Mouse (Mus musculus): ENCODE measurements around the gene Col6a2. TPM values are rescaled to one million over a fixed set of nuclear protein-coding genes. Genes with fewer than 3 reads are reported as not detected.

Gene Col6a2
- polyA plus RNA-seq, 1 experiment from 2014 or later = 148 TPM

GRCm38 (mm10) chr10:76653345-76654336 lies 30.2 kb upstream of the Col6a2 start:
- H3K27ac ChIP-seq (ENCODE audit: low read length) = peak overlapping the region; percentile 80
- no peak overlapping the region for H3K9ac ChIP-seq (replicated peaks; ENCODE audit: low read depth, low read length)
- H3K4me1 ChIP-seq (ENCODE audit: control insufficient read depth, insufficient read depth, low read length) = peaks cover 23% of the 10 kb centered on the region
- H3K9me3 ChIP-seq (ENCODE audit: control insufficient read depth, low read depth, low read length) = no peaks in the 10 kb centered on the region
- no peak overlapping the region for H3K4me2 ChIP-seq (replicated peaks; ENCODE audit: low read depth, low read length)
- H3K4me3 ChIP-seq (ENCODE audit: low read depth, low read length) = no peak overlapping the region
- H3K36me3 ChIP-seq (ENCODE audit: control insufficient read depth, insufficient read depth, low read length) = no peaks in the 10 kb centered on the region
- no peaks in the 10 kb centered on the region for H3K27me3 ChIP-seq (ENCODE audit: control insufficient read depth, insufficient read depth, low read length)
- 47% methylated on average over 11 of the region's 11 CpGs for WGBS
- 0 out of 2 replicates have a peak, but pooled peaks have one; percentile 31 for ATAC-seq (ENCODE audit: insufficient number of reproducible peaks, insufficient read depth, low FRiP score, low read depth)

- Histone ChIP-seq H3K27ac (ENCODE audit: low read length) (peak overlapping the region; percentile 94), H3K36me3 (ENCODE audit: control insufficient read depth, insufficient read depth, low read length) (no peaks in the 10 kb centered on the region), H3K27me3 (ENCODE audit: control insufficient read depth, insufficient read depth, low read length) (no peaks in the 10 kb centered on the region), H3K9ac (replicated peaks; ENCODE audit: low read depth, low read length) (no peak overlapping the region), H3K4me1 (ENCODE audit: control insufficient read depth, insufficient read depth, low read length) (peaks cover 23% of the 10 kb centered on the region), H3K9me3 (ENCODE audit: control insufficient read depth, low read depth, low read length) (no peaks in the 10 kb centered on the region), H3K4me3 (ENCODE audit: low read depth, low read length) (no peak overlapping the region), H3K4me2 (replicated peaks; ENCODE audit: low read depth, low read length) (no peak overlapping the region)
- ATAC-seq (ENCODE audit: insufficient number of reproducible peaks, insufficient read depth, low FRiP score, low read depth) = peak; percentile 78; the same call in 1 of the 2 replicates
- WGBS = 33% methylated on average over 12 of the region's 12 CpGs
Measured at GRCm38 (mm10) chr10:76650662-76651342, 27.4 kb upstream of the Col6a2 start.

GRCm38 (mm10) chr10:76648738-76649137 lies 25.3 kb upstream of the Col6a2 start:
- Histone ChIP-seq H3K9me3 (ENCODE audit: control insufficient read depth, low read depth, low read length) (no peaks in the 10 kb centered on the region), H3K36me3 (ENCODE audit: control insufficient read depth, insufficient read depth, low read length) (no peaks in the 10 kb centered on the region), H3K27me3 (ENCODE audit: control insufficient read depth, insufficient read depth, low read length) (no peaks in the 10 kb centered on the region), H3K4me1 (ENCODE audit: control insufficient read depth, insufficient read depth, low read length) (peaks cover 20% of the 10 kb centered on the region), H3K4me2 (replicated peaks; ENCODE audit: low read depth, low read length) (no peak overlapping the region), H3K27ac (ENCODE audit: low read length) (no peak overlapping the region), H3K9ac (replicated peaks; ENCODE audit: low read depth, low read length) (no peak overlapping the region), H3K4me3 (ENCODE audit: low read depth, low read length) (no peak overlapping the region)
- ATAC-seq (ENCODE audit: insufficient number of reproducible peaks, insufficient read depth, low FRiP score, low read depth) = no peak
- 91% methylated on average over 10 of the region's 10 CpGs for WGBS

GRCm38 (mm10) chr10:76647390-76647789 lies 24.0 kb upstream of the Col6a2 start:
- Histone ChIP-seq H3K4me3 (ENCODE audit: low read depth, low read length) (no peak overlapping the region), H3K9me3 (ENCODE audit: control insufficient read depth, low read depth, low read length) (no peaks in the 10 kb centered on the region), H3K36me3 (ENCODE audit: control insufficient read depth, insufficient read depth, low read length) (no peaks in the 10 kb centered on the region), H3K4me2 (replicated peaks; ENCODE audit: low read depth, low read length) (no peak overlapping the region), H3K27ac (ENCODE audit: low read length) (peak overlapping the region; percentile 7; the same call in 1 of the 2 replicates), H3K9ac (replicated peaks; ENCODE audit: low read depth, low read length) (no peak overlapping the region), H3K27me3 (ENCODE audit: control insufficient read depth, insufficient read depth, low read length) (no peaks in the 10 kb centered on the region), H3K4me1 (ENCODE audit: control insufficient read depth, insufficient read depth, low read length) (peaks cover 21% of the 10 kb centered on the region; the same call in 1 of the 2 replicates)
- no peak for ATAC-seq (ENCODE audit: insufficient number of reproducible peaks, insufficient read depth, low FRiP score, low read depth)
- 60% methylated on average over 3 of the region's 3 CpGs for WGBS

- 85% methylated on average over 4 of the region's 4 CpGs for WGBS
- H3K4me3 ChIP-seq (ENCODE audit: low read depth, low read length) = no peak overlapping the region
- no peak overlapping the region for H3K9ac ChIP-seq (replicated peaks; ENCODE audit: low read depth, low read length)
- H3K4me1 ChIP-seq (ENCODE audit: control insufficient read depth, insufficient read depth, low read length) = peaks cover 16% of the 10 kb centered on the region; the same call in 1 of the 2 replicates
- no peaks in the 10 kb centered on the region for H3K36me3 ChIP-seq (ENCODE audit: control insufficient read depth, insufficient read depth, low read length)
- no peaks in the 10 kb centered on the region for H3K27me3 ChIP-seq (ENCODE audit: control insufficient read depth, insufficient read depth, low read length)
- no peak for ATAC-seq (ENCODE audit: insufficient number of reproducible peaks, insufficient read depth, low FRiP score, low read depth)
- no peak overlapping the region for H3K27ac ChIP-seq (ENCODE audit: low read length)
- H3K9me3 ChIP-seq (ENCODE audit: control insufficient read depth, low read depth, low read length) = no peaks in the 10 kb centered on the region
- no peak overlapping the region for H3K4me2 ChIP-seq (replicated peaks; ENCODE audit: low read depth, low read length)
Measured at GRCm38 (mm10) chr10:76645686-76646085, 22.3 kb upstream of the Col6a2 start.

GRCm38 (mm10) chr10:76645066-76645465 lies 21.6 kb upstream of the Col6a2 start:
- Histone ChIP-seq H3K36me3 (ENCODE audit: control insufficient read depth, insufficient read depth, low read length) (no peaks in the 10 kb centered on the region), H3K4me3 (ENCODE audit: low read depth, low read length) (no peak overlapping the region), H3K27me3 (ENCODE audit: control insufficient read depth, insufficient read depth, low read length) (no peaks in the 10 kb centered on the region), H3K4me2 (replicated peaks; ENCODE audit: low read depth, low read length) (no peak overlapping the region), H3K4me1 (ENCODE audit: control insufficient read depth, insufficient read depth, low read length) (peaks cover 12% of the 10 kb centered on the region; the same call in 1 of the 2 replicates), H3K9ac (replicated peaks; ENCODE audit: low read depth, low read length) (no peak overlapping the region), H3K9me3 (ENCODE audit: control insufficient read depth, low read depth, low read length) (no peaks in the 10 kb centered on the region), H3K27ac (ENCODE audit: low read length) (no peak overlapping the region)
- ATAC-seq (ENCODE audit: insufficient number of reproducible peaks, insufficient read depth, low FRiP score, low read depth) = no peak

GRCm38 (mm10) chr10:76643999-76644398 lies 20.6 kb upstream of the Col6a2 start:
- H3K27ac ChIP-seq (ENCODE audit: low read length) = peak overlapping the region; percentile 96
- peak; percentile 39; the same call in 1 of the 2 replicates for ATAC-seq (ENCODE audit: insufficient number of reproducible peaks, insufficient read depth, low FRiP score, low read depth)
- H3K36me3 ChIP-seq (ENCODE audit: control insufficient read depth, insufficient read depth, low read length) = no peaks in the 10 kb centered on the region
- no peaks in the 10 kb centered on the region for H3K9me3 ChIP-seq (ENCODE audit: control insufficient read depth, low read depth, low read length)
- no peak overlapping the region for H3K4me2 ChIP-seq (replicated peaks; ENCODE audit: low read depth, low read length)
- H3K4me3 ChIP-seq (ENCODE audit: low read depth, low read length) = no peak overlapping the region
- H3K4me1 ChIP-seq (ENCODE audit: control insufficient read depth, insufficient read depth, low read length) = peaks cover 11% of the 10 kb centered on the region; the same call in 1 of the 2 replicates
- no peak overlapping the region for H3K9ac ChIP-seq (replicated peaks; ENCODE audit: low read depth, low read length)
- 64% methylated on average over 4 of the region's 4 CpGs for WGBS
- no peaks in the 10 kb centered on the region for H3K27me3 ChIP-seq (ENCODE audit: control insufficient read depth, insufficient read depth, low read length)

- no peak overlapping the region for H3K9ac ChIP-seq (replicated peaks; ENCODE audit: low read depth, low read length)
- no peak overlapping the region for H3K4me2 ChIP-seq (replicated peaks; ENCODE audit: low read depth, low read length)
- H3K9me3 ChIP-seq (ENCODE audit: control insufficient read depth, low read depth, low read length) = no peaks in the 10 kb centered on the region
- peak; percentile 35; the same call in 1 of the 2 replicates for ATAC-seq (ENCODE audit: insufficient number of reproducible peaks, insufficient read depth, low FRiP score, low read depth)
- WGBS = 62% methylated on average over 9 of the region's 9 CpGs
- peaks cover 11% of the 10 kb centered on the region; the same call in 1 of the 2 replicates for H3K4me1 ChIP-seq (ENCODE audit: control insufficient read depth, insufficient read depth, low read length)
- peak overlapping the region; percentile 96 for H3K27ac ChIP-seq (ENCODE audit: low read length)
- H3K4me3 ChIP-seq (ENCODE audit: low read depth, low read length) = no peak overlapping the region
- H3K27me3 ChIP-seq (ENCODE audit: control insufficient read depth, insufficient read depth, low read length) = no peaks in the 10 kb centered on the region
- no peaks in the 10 kb centered on the region for H3K36me3 ChIP-seq (ENCODE audit: control insufficient read depth, insufficient read depth, low read length)
Measured at GRCm38 (mm10) chr10:76643446-76643845, 20.0 kb upstream of the Col6a2 start.
